Mouse (Mus musculus) cerebellum, adult 2 months (tissue): ENCODE data around the gene Ap1b1.

Source experiments
- CTCF ChIP-seq: fragments of 200-500 bp; IDR thresholded peaks from 2 replicates; pipeline ENCODE4 v1.5.1; 2011; ENCODE audit warnings: low read depth, mild to moderate bottlenecking, control low read depth, low read length, moderate library complexity, borderline replicate concordance; ENCODE audit not compliant: insufficient read depth
- POLR2A ChIP-seq: fragments of 200-500 bp; IDR thresholded peaks from 2 replicates; pipeline ENCODE4 v1.6.1; 2011; ENCODE audit warnings: low read length, control low read depth, borderline replicate concordance; ENCODE audit not compliant: insufficient read depth

GRCm38 (mm10) chr11:5052200-5052854, 65.7 kb downstream of the Ap1b1 start:
- TF ChIP-seq POLR2A (no peak), CTCF (no peak)
